Mouse (Mus musculus) testis, postnatal 14 days (tissue): ENCODE measurements around the gene Nsdhl.

ENCODE experiments used
- DNase-seq: peaks from one replicate; pipeline ENCODE4 v3.0.0; 2021; ENCODE audit warnings: low spot score

Gene Nsdhl

GRCm38 (mm10) chrX:73003110-73003509, 84.8 kb downstream of the Nsdhl start:
- no peak for DNase-seq

DNA sequence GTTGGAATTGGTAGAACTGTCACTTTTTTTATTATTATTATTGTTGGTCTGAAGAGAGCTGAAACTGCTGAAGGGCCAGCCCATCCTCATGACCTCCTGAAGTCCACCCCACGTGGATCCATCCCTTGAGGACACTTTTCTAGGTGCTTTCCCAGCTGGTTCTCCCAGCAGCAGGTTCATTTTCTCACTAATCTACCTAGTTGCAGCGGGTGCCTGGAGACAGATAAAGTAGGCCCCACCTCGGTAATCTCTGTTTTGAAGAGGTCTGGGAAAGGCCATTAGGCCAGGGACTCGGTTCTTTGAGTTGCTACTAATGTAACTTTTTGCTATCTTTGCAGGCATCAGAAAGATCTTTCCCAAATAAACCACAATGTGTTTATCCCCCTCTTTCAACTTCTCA, 87.3 kb downstream of the Nsdhl start:
- no peak for DNase-seq

GRCm38 (mm10) chrX:73007597-73008479, 89.5 kb downstream of the Nsdhl start:
- DNase-seq, result peak; percentile 87
